Mouse (Mus musculus): ENCODE measurements around the gene Slc35b1.
"Not testable (repeated sequence)": the region's sequence is repeated elsewhere in the genome, so short reads cannot be mapped to it uniquely, and the experiment has no call there.

The Slc35b1 gene

GRCm38 (mm10) chr11:95393500-95393816, 9.0 kb downstream of the Slc35b1 start:
- no peak for DNase-seq (ENCODE audit: extremely low read depth, low read depth)

GRCm38 (mm10) chr11:95394112-95394511, 9.6 kb downstream of the Slc35b1 start:
- DNase-seq (ENCODE audit: extremely low read depth, low read depth) = no peak

GRCm38 (mm10) chr11:95396548-95396947, 12.1 kb downstream of the Slc35b1 start:
- no peak for DNase-seq (ENCODE audit: extremely low read depth, low read depth)

- DNase-seq (ENCODE audit: extremely low read depth, low read depth) = no peak
Measured at GRCm38 (mm10) chr11:95397843-95398835, 13.6 kb downstream of the Slc35b1 start.

- DNase-seq (ENCODE audit: extremely low read depth, low read depth) = no peak
Measured at GRCm38 (mm10) chr11:95399520-95400020, 15.1 kb downstream of the Slc35b1 start.

- no peak for DNase-seq (ENCODE audit: extremely low read depth, low read depth)
Measured at GRCm38 (mm10) chr11:95401568-95401967, 17.1 kb downstream of the Slc35b1 start.

- no peak for DNase-seq (ENCODE audit: extremely low read depth, low read depth)
Measured at GRCm38 (mm10) chr11:95402196-95402595, 17.7 kb downstream of the Slc35b1 start.

GRCm38 (mm10) chr11:95402658-95403101, 18.2 kb downstream of the Slc35b1 start:
- DNase-seq (ENCODE audit: extremely low read depth, low read depth) = no peak

- DNase-seq (ENCODE audit: extremely low read depth, low read depth) = no peak
Measured at GRCm38 (mm10) chr11:95403382-95404340, 19.2 kb downstream of the Slc35b1 start.

- DNase-seq (ENCODE audit: extremely low read depth, low read depth) = no peak
Measured at GRCm38 (mm10) chr11:95405771-95406170, 21.3 kb downstream of the Slc35b1 start.

- not testable (repeated sequence) for DNase-seq (ENCODE audit: extremely low read depth, low read depth)
Measured at GRCm38 (mm10) chr11:95406398-95406797, 21.9 kb downstream of the Slc35b1 start.

GRCm38 (mm10) chr11:95409450-95410112, 25.1 kb downstream of the Slc35b1 start:
- no peak for DNase-seq (ENCODE audit: extremely low read depth, low read depth)

- DNase-seq (ENCODE audit: extremely low read depth, low read depth) = no peak
Measured at GRCm38 (mm10) chr11:95411453-95412013, 27.0 kb downstream of the Slc35b1 start.

GRCm38 (mm10) chr11:95412615-95413014, 28.1 kb downstream of the Slc35b1 start:
- no peak for DNase-seq (ENCODE audit: extremely low read depth, low read depth)

- peak; percentile 60 for DNase-seq (ENCODE audit: extremely low read depth, low read depth)
Measured at GRCm38 (mm10) chr11:95413641-95414535, 29.4 kb downstream of the Slc35b1 start, which contains the start of gene Spop. TSS of gene Spop (plus strand) at chr11:95414080.

GRCm38 (mm10) chr11:95414536-95415161, 30.2 kb downstream of the Slc35b1 start:
- peak; percentile 91 for DNase-seq (ENCODE audit: extremely low read depth, low read depth)

- peak; percentile 49 for DNase-seq (ENCODE audit: extremely low read depth, low read depth)
Measured at GRCm38 (mm10) chr11:95415931-95416330, 31.4 kb downstream of the Slc35b1 start.

GRCm38 (mm10) chr11:95417341-95417740, 32.8 kb downstream of the Slc35b1 start:
- DNase-seq (ENCODE audit: extremely low read depth, low read depth) = no peak

GRCm38 (mm10) chr11:95420880-95421435, 36.5 kb downstream of the Slc35b1 start:
- DNase-seq (ENCODE audit: extremely low read depth, low read depth) = no peak

Measured in MEL-GATA-1-ER (cell line).